Mouse (Mus musculus) liver, embryonic 14.5 days (tissue): Measurements from ENCODE around the gene Mecom.

ENCODE experiments used
- CTCF ChIP-seq: IDR thresholded peaks from 2 replicates; pipeline ENCODE4 v1.5.1; 2016; ENCODE audit warnings: antibody characterized with exemption, low read depth, control low read depth
- EP300 ChIP-seq: IDR thresholded peaks from 2 replicates; pipeline ENCODE4 v1.6.1; 2016; ENCODE audit warnings: antibody characterized with exemption, low read depth

GRCm38 (mm10) chr3:30535821-30536220 lies 12.0 kb downstream of the Mecom start:
- TF ChIP-seq CTCF (no peak), EP300 (no peak)
